Mouse (Mus musculus) CH12.LX (cell line): ENCODE measurements at regions not wholly inside any gene's neighbourhood (a gene's known extent, or its start where the extent isn't known, plus 50 kb on each side); places are given as distances from the start of the nearest gene placed in this dataset.

Experiments used
- DNase-seq: peaks from one replicate; pipeline ENCODE4 v3.0.0-alpha.2; 2013; ENCODE audit errors: extremely low read depth
- H3K27ac ChIP-seq: 2 replicates; pipeline ENCODE4 v1.5.1; 2012; ENCODE audit warnings: low read depth, mild to moderate bottlenecking, control low read depth, moderate library complexity; ENCODE audit not compliant: insufficient read depth
- H3K27me3 ChIP-seq: replicated peaks from 2 replicates; pipeline ENCODE3; 2012; ENCODE audit warnings: inconsistent platforms
- H3K36me3 ChIP-seq, 2 experiments: replicated peaks in 1 of 2; 2 replicates each; pipeline versions ENCODE3 to v1.6.1; 2012; ENCODE audit warnings: inconsistent platforms in 1 of 2, low read length in 1 of 2, mild to moderate bottlenecking in 1 of 2, mixed read lengths in 1 of 2, moderate library complexity in 1 of 2; ENCODE audit not compliant: control insufficient read depth in 1 of 2, insufficient read depth in 1 of 2
- H3K4me1 ChIP-seq, 2 experiments: 2 replicates each; pipeline ENCODE4 v1.6.1; 2012; ENCODE audit warnings: inconsistent platforms in 1 of 2, moderate library complexity in 1 of 2; ENCODE audit not compliant: insufficient read depth in 2 of 2, control insufficient read depth in 1 of 2
- H3K4me2 ChIP-seq: 2 replicates; pipeline ENCODE4 v1.6.1; 2012; ENCODE audit warnings: low read depth, mild to moderate bottlenecking, control low read depth; ENCODE audit not compliant: poor library complexity, insufficient read depth, severe bottlenecking
- H3K4me3 ChIP-seq, 3 experiments: fragments of 150-350 bp in 1 of 3; sonication (generic) in 1 of 3; replicated peaks in 1 of 3; 2 replicates each; pipeline versions ENCODE3 to v1.5.1; 2011 to 2012; ENCODE audit warnings: low read depth in 2 of 3, low read length in 2 of 3, mild to moderate bottlenecking in 2 of 3, moderate library complexity in 2 of 3, control low read depth in 1 of 3, improper control_type of control experiment in 1 of 3, inconsistent platforms in 1 of 3, mixed read lengths in 1 of 3; ENCODE audit not compliant: poor library complexity in 1 of 3
- H3K79me2 ChIP-seq: replicated peaks from 2 replicates; pipeline ENCODE4 v1.6.1; 2012; ENCODE audit warnings: mild to moderate bottlenecking, moderate library complexity; ENCODE audit not compliant: control insufficient read depth, poor library complexity, insufficient read depth, severe bottlenecking; ENCODE audit errors: extremely low read depth
- H3K9ac ChIP-seq: 2 replicates; pipeline ENCODE4 v1.6.1; 2012; ENCODE audit warnings: low read depth, mild to moderate bottlenecking, control low read depth, moderate library complexity; ENCODE audit not compliant: insufficient read depth
- H3K9me3 ChIP-seq: replicated peaks from 2 replicates; pipeline ENCODE3; 2012; ENCODE audit warnings: low read length, inconsistent platforms, mixed read lengths
- BHLHE40 ChIP-seq: IDR thresholded peaks from 2 replicates; pipeline ENCODE4 v1.6.1; 2011; ENCODE audit warnings: mild to moderate bottlenecking, low read depth, low read length, improper control_type of control experiment
- CHD2 ChIP-seq: IDR thresholded peaks from 2 replicates; pipeline ENCODE4 v1.6.1; 2011; ENCODE audit warnings: low read length, improper control_type of control experiment
- CTCF ChIP-seq, 2 experiments: IDR thresholded peaks in 1 of 2; conservative IDR thresholded peaks in 1 of 2; 2 replicates each; pipeline ENCODE4 v1.5.1; 2011 to 2012; ENCODE audit warnings: low read depth in 2 of 2, low read length in 2 of 2, improper control_type of control experiment in 1 of 2, inconsistent platforms in 1 of 2, mild to moderate bottlenecking in 1 of 2, moderate library complexity in 1 of 2
- E2F4 ChIP-seq: IDR thresholded peaks from 2 replicates; pipeline ENCODE4 v1.6.1; 2011; ENCODE audit warnings: low read depth, low read length, improper control_type of control experiment; ENCODE audit not compliant: insufficient replicate concordance
- ETS1 ChIP-seq: conservative IDR thresholded peaks from 2 replicates; pipeline ENCODE4 v1.6.1; 2012; ENCODE audit warnings: low read depth, mild to moderate bottlenecking, inconsistent platforms, low read length, improper control_type of control experiment, moderate library complexity
- KAT2A ChIP-seq: IDR thresholded peaks from 2 replicates; pipeline ENCODE4 v1.6.1; 2012; ENCODE audit warnings: low read length, improper control_type of control experiment, inconsistent platforms; ENCODE audit not compliant: insufficient replicate concordance
- MEF2A ChIP-seq: IDR thresholded peaks from 2 replicates; pipeline ENCODE4 v1.6.1; 2014; ENCODE audit warnings: low read depth, mild to moderate bottlenecking, inconsistent platforms, low read length, improper control_type of control experiment, borderline replicate concordance
- MYC ChIP-seq: IDR thresholded peaks from 2 replicates; pipeline ENCODE4 v1.6.1; 2011; ENCODE audit warnings: low read depth, mild to moderate bottlenecking, improper control_type of control experiment, low read length
- NELFE ChIP-seq: IDR thresholded peaks from 2 replicates; pipeline ENCODE4 v1.6.1; 2011; ENCODE audit warnings: low read depth, low read length, improper control_type of control experiment
- POLR2A ChIP-seq: IDR thresholded peaks from 2 replicates; pipeline ENCODE4 v1.6.1; 2011; ENCODE audit warnings: low read depth, mild to moderate bottlenecking, improper control_type of control experiment, low read length
- POLR2AphosphoS2 ChIP-seq: IDR thresholded peaks from 2 replicates; pipeline ENCODE4 v1.6.1; 2011; ENCODE audit warnings: low read depth, low read length, improper control_type of control experiment
- RAD21 ChIP-seq: IDR thresholded peaks from 2 replicates; pipeline ENCODE4 v1.6.1; 2011; ENCODE audit warnings: low read depth, mild to moderate bottlenecking, low read length, improper control_type of control experiment, moderate library complexity
- RCOR1 ChIP-seq: conservative IDR thresholded peaks from 2 replicates; pipeline ENCODE4 v1.6.1; 2012; ENCODE audit warnings: low read depth, mild to moderate bottlenecking, inconsistent platforms, low read length, improper control_type of control experiment
- SIN3A ChIP-seq: IDR thresholded peaks from 2 replicates; pipeline ENCODE4 v1.6.1; 2012; ENCODE audit warnings: low read length, improper control_type of control experiment, inconsistent platforms
- SMC3 ChIP-seq: IDR thresholded peaks from 2 replicates; pipeline ENCODE4 v1.6.1; 2011; ENCODE audit warnings: low read depth, low read length, improper control_type of control experiment
- USF2 ChIP-seq: conservative IDR thresholded peaks from 2 replicates; pipeline ENCODE4 v1.6.1; 2011; ENCODE audit warnings: low read depth, low read length, improper control_type of control experiment
- ZC3H11A ChIP-seq: IDR thresholded peaks from 2 replicates; pipeline ENCODE4 v1.6.1; 2012; ENCODE audit warnings: low read depth, mild to moderate bottlenecking, inconsistent platforms, low read length, improper control_type of control experiment
- ZKSCAN1 ChIP-seq: IDR thresholded peaks from 2 replicates; pipeline ENCODE4 v1.6.1; 2012; ENCODE audit warnings: low read depth, inconsistent platforms, low read length, improper control_type of control experiment, borderline replicate concordance
- ZNF384 ChIP-seq: IDR thresholded peaks from 2 replicates; pipeline ENCODE4 v1.6.1; 2012; ENCODE audit warnings: low read depth, low read length, improper control_type of control experiment, inconsistent platforms
- dilution Hi-C: fragments of 300-500 bp; cut with MboI; formaldehyde crosslinking; loops from 2 replicates; pipeline ENCODE4 v1.14.3; 2020; ENCODE audit warnings: low sequenced_read_pairs; ENCODE audit not compliant: extremely low pct_unique_long_range_greater_than_20kb, extremely low pct_ligation_motif_present
- in situ Hi-C: fragments of 300-500 bp; cut with MboI; formaldehyde crosslinking; loops from 3 replicates; pipeline ENCODE4 v1.14.3; 2019; ENCODE audit warnings: low sequenced_read_pairs, low pct_ligation_motif_present, low pct_unique_long_range_greater_than_20kb, mixed read lengths

- Histone ChIP-seq H3K27ac (no peak overlapping the region), H3K4me1 (peaks cover 0 to 3% of the 10 kb centered on the region in 2 experiments; a peak in 1 of 4 replicates), H3K4me2 (no peak overlapping the region), H3K79me2 (no peaks in the 10 kb centered on the region), H3K4me3 (no peak overlapping the region), H3K9ac (no peak overlapping the region), H3K9me3 (no peaks in the 10 kb centered on the region), H3K27me3 (peaks cover 33% of the 10 kb centered on the region), H3K36me3 (no peaks in the 10 kb centered on the region)
- dilution Hi-C loops = no loop called here
- DNase-seq = no peak
- in situ Hi-C loops = loop anchor here (10.0 kb wide), 1 partner anchor 70 kb away; no protein-coding TSS in a partner anchor
- TF ChIP-seq SIN3A (no peak), SMC3 (no peak), MYC (no peak), POLR2AphosphoS2 (no peak), KAT2A (no peak), MEF2A (no peak), ZNF384 (no peak), E2F4 (no peak), NELFE (no peak), POLR2A (no peak), BHLHE40 (no peak), CHD2 (no peak), ETS1 (no peak), USF2 (no peak), RCOR1 (no peak)
These were observed 132.4 kb upstream of the Topaz1 start for GRCm38 (mm10) chr9:122614579-122615252.

GRCm38 (mm10) chr9:122615351-122615750, 131.8 kb upstream of the Topaz1 start:
- peak; percentile 45 for DNase-seq
- no peak overlapping the region for H3K27ac ChIP-seq
- no peaks in the 10 kb centered on the region for H3K36me3 ChIP-seq
- H3K27me3 ChIP-seq = peaks cover 37% of the 10 kb centered on the region
- no peak overlapping the region for H3K9ac ChIP-seq
- in situ Hi-C loops = loop anchor here (10.0 kb wide), 1 partner anchor 69 kb away; no protein-coding TSS in a partner anchor
- no peaks in the 10 kb centered on the region for H3K9me3 ChIP-seq
- no peaks in the 10 kb centered on the region for H3K79me2 ChIP-seq
- TF ChIP-seq RAD21 (peak; percentile 60), ZKSCAN1 (no peak), SMC3 (peak; percentile 87), ZC3H11A (peak; percentile 5; the same call in 1 of the 2 replicates), CTCF (conservative IDR thresholded peaks at IDR 0.05 in 1 of 2, IDR thresholded peaks at IDR 0.05 in 1 of 2; ENCODE audit: low read depth in 2 of 2, low read length in 2 of 2) (peak; percentile 81 to 89)
- TF ChIP-seq, all 38 proteins: peak for 4
- no peak overlapping the region for H3K4me3 ChIP-seq
- H3K4me1 ChIP-seq = peaks cover 0 to 3% of the 10 kb centered on the region in 2 experiments; a peak in 1 of 4 replicates
- dilution Hi-C loops = no loop called here
- no peak overlapping the region for H3K4me2 ChIP-seq
